Mouse (Mus musculus) bone marrow, adult 2 months (tissue): ENCODE measurements around the gene Upk3bl.

Experiments
- CTCF ChIP-seq: fragments of 200-500 bp; IDR thresholded peaks from 2 replicates; pipeline ENCODE4 v1.5.1; 2011; ENCODE audit warnings: low read length, control low read depth; ENCODE audit not compliant: control insufficient read depth, insufficient read depth
- POLR2A ChIP-seq: fragments of 200-500 bp; IDR thresholded peaks from 2 replicates; pipeline ENCODE4 v1.6.1; 2011; ENCODE audit warnings: low read depth, mild to moderate bottlenecking, control low read depth, low read length, borderline replicate concordance; ENCODE audit not compliant: control insufficient read depth

DNA sequence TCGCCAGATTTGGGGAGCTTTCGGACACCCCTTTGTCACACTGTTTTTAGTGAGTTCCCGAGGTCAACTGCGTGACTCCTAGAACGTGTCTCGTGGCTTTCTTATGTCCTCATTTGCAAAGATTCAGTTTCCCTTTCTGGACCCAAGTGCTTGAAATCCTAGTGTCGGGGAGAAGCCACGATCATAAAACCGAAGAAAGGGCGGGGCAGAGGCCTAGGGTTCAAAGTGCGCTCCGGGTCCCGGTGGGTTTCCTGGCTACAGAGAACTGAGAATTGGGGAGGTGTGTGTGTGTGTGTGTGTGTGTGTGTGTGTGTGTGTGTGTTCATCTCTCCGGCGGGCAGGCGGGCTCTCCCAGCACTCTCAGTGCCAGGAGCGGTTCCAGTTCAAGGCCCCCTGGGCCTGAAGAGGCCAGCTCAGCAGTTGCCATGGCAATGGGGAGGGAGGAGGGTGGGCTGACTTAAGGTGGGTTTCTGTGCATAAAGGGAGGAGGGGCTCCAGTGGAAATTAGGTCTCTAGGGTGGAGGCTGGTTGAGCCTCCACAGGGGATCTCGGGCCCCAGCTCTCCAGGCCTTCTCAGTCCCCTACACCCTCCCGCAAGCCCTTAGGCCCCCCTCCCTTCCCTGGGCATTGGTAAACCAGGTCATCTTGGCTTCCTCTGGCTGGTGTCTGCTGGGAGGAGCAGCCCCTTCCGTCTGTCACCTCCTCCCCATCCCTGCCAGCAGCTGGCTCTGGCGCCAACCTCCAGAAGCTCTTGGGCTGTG, 30.8 kb downstream of the Upk3bl start:
- TF ChIP-seq CTCF = no peak
- TF ChIP-seq POLR2A = no peak
